8 mouse cellular contexts compared by ENCODE assay signal in genomic region chr7:112841886-112842285, GRCm38 (mm10).
DNase-seq lines count a peak whose midpoint lies in the region; ATAC-seq lines count a peak whose summit lies in the region.

No protein-coding gene starts in this region.

- DNase-seq in left cerebral cortex, postnatal 14 days (ENCODE audit: low spot score in 2 of 2): peak; percentile 43 to 70
- no peak for DNase-seq in left cerebral cortex, postnatal 4 days
- peak; percentile 78 for DNase-seq in embryonic facial prominence, embryonic 11.5 days (ENCODE audit: low spot score)
- DNase-seq in adrenal gland, adult 2 months: no peak
- DNase-seq in urinary bladder, adult 18-20 months (ENCODE audit: low spot score in 2 of 2): no peak

- H3K4me1 ChIP-seq in embryonic facial prominence, embryonic 11.5 days (ENCODE audit: control insufficient read depth, insufficient read depth, low read length): no peaks in the 10 kb centered on the region
- H3K4me1 ChIP-seq in hindbrain, embryonic 15.5 days (replicated peaks): peaks cover 31% of the 10 kb centered on the region
- H3K4me1 ChIP-seq in midbrain, embryonic 16.5 days (ENCODE audit: control insufficient read depth, insufficient read depth, low read length): peaks cover 34% of the 10 kb centered on the region

- peak; percentile 61 for ATAC-seq in embryonic facial prominence, embryonic 11.5 days (replicated peaks; ENCODE audit: insufficient number of reproducible peaks, low FRiP score, low TSS enrichment, low read depth)
- ATAC-seq in hindbrain, embryonic 15.5 days (ENCODE audit: low FRiP score, low read depth): peak; percentile 82
- peak; percentile 80 for ATAC-seq in midbrain, embryonic 16.5 days
- ATAC-seq in erythroid progenitor cell, adult 5-6 weeks (replicated peaks; ENCODE audit: low FRiP score, poor library complexity, severe bottlenecking): no peak

- no peak overlapping the region for H3K27ac ChIP-seq in embryonic facial prominence, embryonic 11.5 days (replicated peaks; ENCODE audit: low read depth, low read length)
- peak overlapping the region; percentile 76 for H3K27ac ChIP-seq in hindbrain, embryonic 15.5 days (replicated peaks)
- peak overlapping the region; percentile 80 for H3K27ac ChIP-seq in midbrain, embryonic 16.5 days (ENCODE audit: low read length)

- H3K9me3 ChIP-seq in embryonic facial prominence, embryonic 11.5 days (replicated peaks; ENCODE audit: control insufficient read depth, low read length): no peaks in the 10 kb centered on the region
- H3K9me3 ChIP-seq in hindbrain, embryonic 15.5 days: no peaks in the 10 kb centered on the region
- 0 out of 2 replicates have a peak, but pooled peaks cover 3% of the 10 kb centered on the region for H3K9me3 ChIP-seq in midbrain, embryonic 16.5 days (replicated peaks; ENCODE audit: control insufficient read depth, low read length, poor library complexity, severe bottlenecking)

- no peaks in the 10 kb centered on the region for H3K36me3 ChIP-seq in embryonic facial prominence, embryonic 11.5 days (replicated peaks; ENCODE audit: control insufficient read depth, insufficient read depth, low read depth, low read length)
- H3K36me3 ChIP-seq in hindbrain, embryonic 15.5 days: no peaks in the 10 kb centered on the region
- H3K36me3 ChIP-seq in midbrain, embryonic 16.5 days (ENCODE audit: control insufficient read depth, insufficient read depth, low read length): no peaks in the 10 kb centered on the region

- H3K4me3 ChIP-seq in embryonic facial prominence, embryonic 11.5 days (ENCODE audit: low read depth, low read length): no peak overlapping the region
- peak overlapping the region; percentile 27 for H3K4me3 ChIP-seq in hindbrain, embryonic 15.5 days
- peak overlapping the region; percentile 26 for H3K4me3 ChIP-seq in midbrain, embryonic 16.5 days (ENCODE audit: low read depth, low read length)

- intact Hi-C loops in left cerebral cortex, postnatal 14 days (cut with DNase I): no loop called here
- intact Hi-C loops in left cerebral cortex, postnatal 4 days (cut with DNase I): no loop called here

- H3K9ac ChIP-seq in embryonic facial prominence, embryonic 11.5 days (replicated peaks; ENCODE audit: low read length): no peak overlapping the region
- H3K9ac ChIP-seq in hindbrain, embryonic 15.5 days: 0 out of 2 replicates have a peak overlapping the region, but pooled peaks have one; percentile 30
- H3K9ac ChIP-seq in midbrain, embryonic 16.5 days (ENCODE audit: low read depth, low read length): 0 out of 2 replicates have a peak overlapping the region, but pooled peaks have one; percentile 7

- 11% methylated on average over 9 of the region's 9 CpGs for WGBS in embryonic facial prominence, embryonic 11.5 days
- WGBS in hindbrain, embryonic 15.5 days: 1% methylated on average over 9 of the region's 9 CpGs
- WGBS in midbrain, embryonic 16.5 days: 3% methylated on average over 9 of the region's 9 CpGs

- no peaks in the 10 kb centered on the region for H3K27me3 ChIP-seq in embryonic facial prominence, embryonic 11.5 days (ENCODE audit: control insufficient read depth, insufficient read depth, low read length)
- no peaks in the 10 kb centered on the region for H3K27me3 ChIP-seq in hindbrain, embryonic 15.5 days
- H3K27me3 ChIP-seq in midbrain, embryonic 16.5 days (ENCODE audit: control insufficient read depth, insufficient read depth, low read depth, low read length): no peaks in the 10 kb centered on the region

- no peak overlapping the region for H3K4me2 ChIP-seq in embryonic facial prominence, embryonic 11.5 days (ENCODE audit: low read depth, low read length)
- H3K4me2 ChIP-seq in hindbrain, embryonic 15.5 days: peak overlapping the region; percentile 50
- H3K4me2 ChIP-seq in midbrain, embryonic 16.5 days (ENCODE audit: low read length): peak overlapping the region; percentile 59

Comparison
In these comparisons a context has a peak if more than half of its experiments do, and no peak if none do; other contexts are left out.
1. DNase-seq: peak in left cerebral cortex, postnatal 14 days (2 of 2) and embryonic facial prominence, embryonic 11.5 days (single experiment); none in left cerebral cortex, postnatal 4 days (single experiment), adrenal gland, adult 2 months (single experiment) and urinary bladder, adult 18-20 months (0 of 2).